Mouse (Mus musculus) brain, embryonic 14.5 days (tissue): ENCODE data around the gene Aak1.

Experiments
- CTCF ChIP-seq: fragments of 200-500 bp; IDR thresholded peaks from 2 replicates; pipeline ENCODE4 v1.5.1; 2012; ENCODE audit warnings: inconsistent platforms, mild to moderate bottlenecking, moderate library complexity, borderline replicate concordance; ENCODE audit not compliant: insufficient read depth, insufficient read length; ENCODE audit errors: extremely low read depth
- POLR2A ChIP-seq: fragments of 200-500 bp; IDR thresholded peaks from 2 replicates; pipeline ENCODE4 v1.6.1; 2012; ENCODE audit warnings: mild to moderate bottlenecking, inconsistent platforms, borderline replicate concordance; ENCODE audit not compliant: poor library complexity, insufficient read depth, insufficient read length, severe bottlenecking; ENCODE audit errors: extremely low read depth

GRCm38 (mm10) chr6:86991041-86991440, 141.7 kb downstream of the Aak1 start:
- no peak for TF ChIP-seq POLR2A
- no peak for TF ChIP-seq CTCF
